Mouse (Mus musculus) liver, embryonic 13.5 days (tissue): ENCODE measurements around the gene Ddah1. TPM values are rescaled to one million over a fixed set of nuclear protein-coding genes. Genes with fewer than 3 reads are reported as not detected.
A peak's percentile ranks its signal among the peaks of the same experiment; 100 is the strongest.

ENCODE experiments used
- ATAC-seq: fragments of 200-750 bp; cut with Nextera tagmentation; 2 replicates; pipeline ENCODE4 v1.8.0; 2017; ENCODE audit warnings: low read depth, mild to moderate bottlenecking, moderate number of reproducible peaks, moderate library complexity
- DNase-seq: peaks from one replicate; pipeline ENCODE4 v3.0.0; 2022
- H3K27ac ChIP-seq: fragments of 300-500 bp; sonication (generic); 2 replicates; pipeline ENCODE4 v1.5.1; 2015; ENCODE audit warnings: moderate library complexity, mild to moderate bottlenecking, inconsistent platforms
- H3K27me3 ChIP-seq: fragments of 300-500 bp; sonication (generic); 2 replicates; pipeline ENCODE4 v1.6.1; 2015; ENCODE audit warnings: mild to moderate bottlenecking, inconsistent platforms
- H3K36me3 ChIP-seq: fragments of 300-500 bp; sonication (generic); 2 replicates; pipeline ENCODE4 v1.6.1; 2015; ENCODE audit warnings: mild to moderate bottlenecking, inconsistent platforms
- H3K4me1 ChIP-seq: fragments of 300-500 bp; sonication (generic); replicated peaks from 2 replicates; pipeline ENCODE4 v1.6.1; 2015; ENCODE audit warnings: inconsistent platforms
- H3K4me2 ChIP-seq: fragments of 300-500 bp; sonication (generic); 2 replicates; pipeline ENCODE4 v1.6.1; 2015; ENCODE audit warnings: inconsistent platforms, mild to moderate bottlenecking, moderate library complexity
- H3K4me3 ChIP-seq: fragments of 300-500 bp; sonication (generic); replicated peaks from 2 replicates; pipeline ENCODE4 v1.5.1; 2015; ENCODE audit warnings: mild to moderate bottlenecking, inconsistent platforms
- H3K9ac ChIP-seq: fragments of 300-500 bp; sonication (generic); 2 replicates; pipeline ENCODE4 v1.6.1; 2015; ENCODE audit warnings: mild to moderate bottlenecking, inconsistent platforms
- H3K9me3 ChIP-seq: fragments of 300-500 bp; sonication (generic); replicated peaks from 2 replicates; pipeline ENCODE4 v1.6.1; 2016; ENCODE audit warnings: inconsistent platforms
- WGBS: fragments of 180-500 bp; shearing (Covaris S2); methylation state at CpG from one replicate; pipeline ENCODE4 v1.1.7; 2015; ENCODE audit not compliant: insufficient replicate concordance; 5-methylcytosine and 5-hydroxymethylcytosine counted together
- polyA plus RNA-seq: library from polyadenylated mRNA; unstranded; fragments of >200 nt; fragmentation: Nextera tagmentation; extraction: Ambion mirVana; gene quantifications from 2 replicates; pipeline ENCODE4 v1.2.1, GENCODE M21; 2015

Gene Ddah1
- polyA plus RNA-seq, 1 experiment from 2014 or later = 39.3 TPM

DNA sequence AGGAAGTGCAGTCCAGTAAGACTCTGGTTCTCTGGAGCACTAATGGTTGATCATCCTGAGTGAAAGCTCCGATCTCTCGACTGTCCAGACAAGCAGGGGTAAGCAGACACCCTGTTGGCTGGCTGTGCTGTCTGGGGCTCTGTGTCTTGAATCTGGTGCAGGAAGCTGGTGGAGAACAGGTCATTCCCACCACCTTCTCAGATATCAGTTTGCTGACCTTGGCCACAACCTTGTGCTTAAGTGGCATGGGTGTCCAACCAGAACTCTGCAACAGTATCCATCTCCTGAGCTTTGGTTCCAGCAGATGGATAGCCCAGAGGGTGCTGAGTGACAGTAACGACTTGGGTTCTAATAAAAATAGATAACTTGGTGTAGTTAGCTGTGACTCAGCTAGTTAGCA, 31.8 kb downstream of the Ddah1 start:
- 61% methylated on average over 3 of the region's 3 CpGs for WGBS
- Histone ChIP-seq H3K27ac (peak overlapping the region; percentile 13; the same call in 1 of the 2 replicates), H3K9me3 (no peaks in the 10 kb centered on the region), H3K9ac (no peak overlapping the region), H3K4me2 (no peak overlapping the region), H3K4me3 (no peak overlapping the region), H3K36me3 (no peaks in the 10 kb centered on the region), H3K27me3 (no peaks in the 10 kb centered on the region), H3K4me1 (peaks cover 15% of the 10 kb centered on the region)
- ATAC-seq (peak; percentile 8; the same call in 1 of the 2 replicates), DNase-seq (no peak)

DNA sequence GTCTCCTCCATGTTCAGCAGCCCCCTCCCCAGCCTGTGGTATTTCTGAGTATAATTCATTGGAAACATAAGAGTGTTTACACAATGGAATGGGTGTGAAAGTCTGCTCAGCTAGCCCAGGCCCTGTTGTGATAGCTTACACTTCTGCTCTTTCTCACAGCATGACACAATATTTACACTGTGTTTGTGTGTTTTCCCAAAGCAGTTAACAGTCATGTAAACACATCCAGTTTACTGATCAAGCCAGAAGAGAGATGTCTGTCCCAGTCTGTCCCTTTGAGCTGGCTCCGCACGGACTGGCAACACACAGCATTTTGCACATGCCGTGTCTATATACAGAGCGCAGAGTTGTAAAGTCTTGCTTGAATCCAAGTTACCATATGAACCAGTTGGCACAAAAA, 32.2 kb downstream of the Ddah1 start:
- H3K27me3 ChIP-seq = no peaks in the 10 kb centered on the region
- 73% methylated on average over 4 of the region's 4 CpGs for WGBS

DNA sequence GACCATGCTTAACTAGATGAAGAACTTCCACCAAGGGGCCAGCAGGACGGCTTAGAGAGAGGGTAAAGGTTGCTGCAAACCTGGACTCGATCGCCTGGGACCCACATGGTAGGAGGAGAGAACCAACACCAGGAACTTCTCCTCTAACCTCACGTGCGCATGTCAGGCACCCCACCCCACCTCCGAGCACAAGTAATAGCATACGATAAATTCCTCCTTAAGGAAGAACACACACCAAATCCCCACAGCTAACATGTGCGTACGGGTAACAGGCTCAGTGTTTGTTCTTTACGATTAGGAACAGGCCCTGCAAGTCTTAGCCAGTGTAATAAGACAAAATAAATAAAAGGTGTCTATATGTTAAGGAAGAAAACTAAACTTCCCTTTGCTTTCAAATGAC, 35.9 kb downstream of the Ddah1 start:
- DNase-seq (no peak), ATAC-seq (no peak)
- Histone ChIP-seq H3K4me3 (no peak overlapping the region), H3K36me3 (no peaks in the 10 kb centered on the region), H3K4me2 (no peak overlapping the region), H3K27me3 (no peaks in the 10 kb centered on the region), H3K9ac (no peak overlapping the region), H3K27ac (no peak overlapping the region), H3K4me1 (peaks cover 37% of the 10 kb centered on the region), H3K9me3 (no peaks in the 10 kb centered on the region)
- 76% methylated on average over 10 of the region's 10 CpGs for WGBS

More for the DNA sequence above, 32.2 kb downstream of the Ddah1 start:
- Histone ChIP-seq H3K9me3 (no peaks in the 10 kb centered on the region), H3K4me2 (no peak overlapping the region), H3K9ac (no peak overlapping the region), H3K4me1 (peaks cover 15% of the 10 kb centered on the region), H3K27ac (peak overlapping the region; percentile 45), H3K4me3 (no peak overlapping the region), H3K36me3 (no peaks in the 10 kb centered on the region)
- DNase-seq (no peak), ATAC-seq (peak; percentile 60)

DNA sequence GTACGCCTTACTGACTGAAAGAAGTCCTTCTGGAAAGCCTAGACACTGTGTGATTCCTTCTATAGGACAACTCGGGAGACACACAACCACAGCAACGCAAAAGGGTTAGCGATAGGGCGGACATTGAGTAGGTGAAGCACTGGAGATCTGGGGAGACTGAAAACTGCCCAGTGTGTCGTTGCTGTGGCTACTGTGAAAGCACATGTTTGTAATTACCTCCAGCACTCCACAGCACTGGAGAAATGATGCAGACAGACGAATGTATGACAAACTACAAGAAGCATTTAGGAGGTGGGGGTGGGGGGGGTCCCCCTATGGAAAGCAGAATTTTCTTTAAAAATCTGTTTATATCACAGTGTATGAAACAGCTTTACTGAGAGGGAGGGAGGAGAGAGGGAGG, 37.4 kb downstream of the Ddah1 start:
- ATAC-seq (no peak), DNase-seq (no peak)
- no peaks in the 10 kb centered on the region for H3K9me3 ChIP-seq
- H3K27me3 ChIP-seq = no peaks in the 10 kb centered on the region
- H3K4me2 ChIP-seq = no peak overlapping the region
- WGBS = 73% methylated on average over 7 of the region's 7 CpGs
- peaks cover 35% of the 10 kb centered on the region for H3K4me1 ChIP-seq
- H3K27ac ChIP-seq = no peak overlapping the region
- H3K4me3 ChIP-seq = no peak overlapping the region
- H3K36me3 ChIP-seq = no peaks in the 10 kb centered on the region
- H3K9ac ChIP-seq = no peak overlapping the region

DNA sequence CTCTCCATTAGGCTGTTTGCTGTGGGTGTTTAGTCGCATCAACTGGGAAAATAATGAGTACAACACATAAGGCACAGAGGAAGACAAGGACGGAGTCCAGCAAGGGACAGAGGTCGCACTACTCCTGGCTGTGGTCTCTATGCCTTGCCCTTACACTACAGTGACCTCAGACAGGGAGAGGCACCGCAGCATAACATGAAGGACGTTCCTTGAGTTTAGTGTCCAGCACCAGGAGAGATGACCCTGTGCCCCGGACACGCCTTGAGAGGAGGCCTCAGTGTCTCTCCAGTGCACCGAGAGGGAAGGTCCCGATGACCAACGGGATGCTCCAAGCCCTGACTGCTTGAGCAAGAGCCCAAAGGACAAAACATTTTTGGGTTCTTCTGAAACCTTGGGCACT, 39.6 kb downstream of the Ddah1 start:
- H3K27me3 ChIP-seq = no peaks in the 10 kb centered on the region
- no peaks in the 10 kb centered on the region for H3K36me3 ChIP-seq
- DNase-seq (no peak), ATAC-seq (peak; percentile 29; the same call in 1 of the 2 replicates)
- peak overlapping the region; percentile 37 for H3K27ac ChIP-seq
- no peak overlapping the region for H3K9ac ChIP-seq
- H3K4me3 ChIP-seq = no peak overlapping the region
- H3K4me2 ChIP-seq = no peak overlapping the region
- peaks cover 38% of the 10 kb centered on the region for H3K4me1 ChIP-seq
- no peaks in the 10 kb centered on the region for H3K9me3 ChIP-seq
- WGBS = 69% methylated on average over 10 of the region's 10 CpGs

DNA sequence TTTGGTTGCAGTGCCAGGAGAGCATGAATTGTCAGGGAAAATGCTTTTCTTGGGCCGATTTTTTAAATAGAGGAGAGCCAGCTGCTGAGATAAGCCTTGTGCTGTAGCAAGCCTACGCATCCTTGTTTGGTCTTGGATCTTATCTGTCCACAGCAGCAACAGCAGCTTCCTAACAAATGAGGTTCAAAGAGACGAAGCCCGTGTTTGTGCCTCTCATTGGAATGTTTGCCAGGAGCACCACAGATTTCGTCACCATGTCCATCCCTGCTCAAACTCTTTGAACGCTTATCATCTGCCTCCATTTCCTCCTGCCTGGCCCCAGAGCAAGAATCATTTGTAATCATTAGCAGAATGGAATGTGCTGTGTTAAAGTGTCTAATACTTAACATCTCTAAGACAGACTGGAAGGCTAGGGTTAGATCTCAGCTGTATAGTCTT, 40.3 kb downstream of the Ddah1 start:
- Histone ChIP-seq H3K9ac (no peak overlapping the region), H3K4me2 (no peak overlapping the region), H3K27me3 (no peaks in the 10 kb centered on the region), H3K4me3 (no peak overlapping the region), H3K36me3 (no peaks in the 10 kb centered on the region), H3K4me1 (peaks cover 38% of the 10 kb centered on the region), H3K9me3 (no peaks in the 10 kb centered on the region), H3K27ac (no peak overlapping the region)
- WGBS = 4% methylated on average over 6 of the region's 6 CpGs
- DNase-seq = no peak
- peak; percentile 73 for ATAC-seq

DNA sequence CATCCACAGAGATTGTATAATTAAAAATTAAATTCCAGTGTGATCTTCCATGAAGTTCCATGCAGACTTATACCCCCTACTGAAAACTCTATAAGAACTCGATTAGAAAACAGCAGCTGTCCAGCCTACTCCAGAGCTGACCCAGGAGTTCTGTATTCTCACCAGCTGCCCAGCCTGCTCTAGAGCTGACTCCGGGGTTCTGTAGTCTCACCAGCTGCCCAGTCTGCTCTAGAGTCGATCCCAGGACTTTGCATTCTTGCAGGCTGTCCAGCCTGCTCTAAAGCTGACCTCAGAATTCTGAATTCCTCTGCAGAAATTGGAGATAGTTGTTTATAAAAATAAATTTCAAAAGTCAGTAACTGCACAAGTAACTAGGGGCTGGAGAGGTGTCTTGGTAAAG, 40.9 kb downstream of the Ddah1 start:
- Histone ChIP-seq H3K4me3 (no peak overlapping the region), H3K36me3 (no peaks in the 10 kb centered on the region), H3K27me3 (no peaks in the 10 kb centered on the region), H3K27ac (peak overlapping the region; percentile 65; the same call in 1 of the 2 replicates), H3K9me3 (no peaks in the 10 kb centered on the region), H3K4me1 (peaks cover 38% of the 10 kb centered on the region), H3K4me2 (no peak overlapping the region), H3K9ac (no peak overlapping the region)
- ATAC-seq (no peak), DNase-seq (no peak)
- WGBS = 48% methylated on average over 3 of the region's 3 CpGs

DNA sequence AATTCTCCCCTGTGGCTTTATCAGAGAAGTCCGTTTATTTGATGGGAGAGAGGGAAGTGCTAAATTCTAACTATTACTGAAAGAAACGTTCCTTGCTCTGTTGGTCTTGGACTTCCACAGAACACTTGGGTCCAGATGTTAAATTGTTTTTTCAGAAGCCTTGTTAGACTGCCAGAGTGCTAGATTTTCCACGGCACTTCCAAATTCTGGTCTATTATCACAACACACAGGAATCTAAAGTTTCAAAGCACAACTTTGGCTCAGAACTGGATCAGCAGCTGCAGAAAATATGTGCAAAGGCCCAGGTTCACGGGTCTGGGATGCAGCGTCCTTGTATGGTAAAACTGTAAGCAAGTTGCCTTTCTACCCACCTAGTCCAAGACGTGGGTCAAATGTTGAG, 43.6 kb downstream of the Ddah1 start:
- peaks cover 33% of the 10 kb centered on the region for H3K4me1 ChIP-seq
- H3K4me3 ChIP-seq = no peak overlapping the region
- no peak overlapping the region for H3K27ac ChIP-seq
- 66% methylated on average over 6 of the region's 6 CpGs for WGBS
- no peaks in the 10 kb centered on the region for H3K27me3 ChIP-seq
- H3K9me3 ChIP-seq = no peaks in the 10 kb centered on the region
- ATAC-seq = no peak
- H3K4me2 ChIP-seq = no peak overlapping the region
- DNase-seq = no peak
- H3K9ac ChIP-seq = no peak overlapping the region
- no peaks in the 10 kb centered on the region for H3K36me3 ChIP-seq

DNA sequence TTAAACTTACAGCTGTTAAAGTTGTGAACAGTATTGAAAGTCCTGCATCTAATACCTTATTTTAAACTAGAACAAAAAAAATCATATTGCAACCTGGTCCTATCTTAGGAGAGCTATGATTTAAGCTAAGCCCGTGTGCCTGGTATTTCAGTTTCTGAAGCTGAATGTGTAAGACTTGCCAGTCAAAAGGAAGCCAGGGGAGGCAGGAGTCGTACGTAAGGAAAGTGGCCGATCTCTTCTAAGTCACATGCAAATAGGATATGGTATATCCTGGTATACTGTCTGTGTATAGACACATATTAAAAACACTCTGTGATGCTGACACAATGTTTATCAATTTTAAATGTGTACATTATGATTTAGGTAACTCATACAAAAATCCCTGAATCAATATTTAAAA, 47.4 kb downstream of the Ddah1 start:
- no peaks in the 10 kb centered on the region for H3K27me3 ChIP-seq
- ATAC-seq = no peak
- 68% methylated on average over 4 of the region's 4 CpGs for WGBS

DNA sequence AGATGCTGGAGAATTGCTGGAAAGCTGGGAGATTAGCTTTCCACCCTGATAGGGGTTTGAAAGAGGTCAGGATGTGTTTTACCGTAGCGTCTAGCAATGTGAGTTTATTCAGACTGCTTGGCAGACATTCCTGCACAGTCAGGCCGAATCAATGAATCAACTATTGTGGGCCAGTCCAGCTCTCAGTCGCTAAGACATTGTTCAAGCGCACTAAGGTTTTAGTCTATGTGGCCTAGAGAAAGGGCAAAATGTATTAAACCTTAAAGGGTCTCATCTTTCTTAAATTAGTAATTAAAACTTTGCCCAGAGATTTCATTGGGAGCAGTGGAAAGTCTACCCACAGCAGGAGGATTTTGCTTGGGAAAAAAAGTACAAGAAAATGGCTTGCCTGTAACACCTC, 48.0 kb downstream of the Ddah1 start:
- no peak for ATAC-seq
- 65% methylated on average over 5 of the region's 5 CpGs for WGBS

More for the DNA sequence above, 47.4 kb downstream of the Ddah1 start:
- H3K27ac ChIP-seq = no peak overlapping the region
- no peaks in the 10 kb centered on the region for H3K36me3 ChIP-seq
- H3K4me3 ChIP-seq = no peak overlapping the region
- H3K4me2 ChIP-seq = no peak overlapping the region
- H3K9me3 ChIP-seq = no peaks in the 10 kb centered on the region
- no peak for DNase-seq
- H3K4me1 ChIP-seq = peaks cover 7% of the 10 kb centered on the region; the same call in 1 of the 2 replicates
- no peak overlapping the region for H3K9ac ChIP-seq

DNA sequence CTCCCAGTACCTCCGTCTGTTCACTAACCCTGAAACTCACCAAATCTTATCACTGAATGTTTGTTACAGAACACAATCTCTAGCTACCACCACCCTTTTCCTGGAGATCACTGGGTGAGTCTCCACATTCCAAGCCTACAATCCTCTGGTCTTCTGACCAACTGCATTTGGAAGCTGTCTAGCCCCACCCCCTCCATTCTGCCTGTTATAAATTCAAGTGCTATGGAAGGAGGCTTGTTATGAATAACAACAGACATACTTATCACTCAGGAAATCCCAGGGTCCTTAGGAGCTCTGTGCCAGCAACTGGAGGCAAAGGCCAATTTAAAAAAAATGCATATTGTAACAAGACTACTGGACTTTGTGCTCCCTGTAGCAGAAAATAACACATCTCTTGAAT, 58.3 kb downstream of the Ddah1 start:
- WGBS = 53% methylated on average over 1 of the region's 1 CpGs
- no peaks in the 10 kb centered on the region for H3K27me3 ChIP-seq
- DNase-seq = no peak
- 0 out of 2 replicates have a peak, but pooled peaks have one; percentile 11 for ATAC-seq
- no peaks in the 10 kb centered on the region for H3K36me3 ChIP-seq
- peaks cover 33% of the 10 kb centered on the region for H3K4me1 ChIP-seq
- no peak overlapping the region for H3K4me3 ChIP-seq
- H3K9me3 ChIP-seq = no peaks in the 10 kb centered on the region
- no peak overlapping the region for H3K27ac ChIP-seq
- no peak overlapping the region for H3K9ac ChIP-seq
- H3K4me2 ChIP-seq = no peak overlapping the region

More for the DNA sequence above, 48.0 kb downstream of the Ddah1 start:
- Histone ChIP-seq H3K4me3 (no peak overlapping the region), H3K9ac (no peak overlapping the region), H3K36me3 (no peaks in the 10 kb centered on the region), H3K4me2 (no peak overlapping the region), H3K4me1 (peaks cover 7% of the 10 kb centered on the region; the same call in 1 of the 2 replicates), H3K27ac (no peak overlapping the region), H3K27me3 (no peaks in the 10 kb centered on the region), H3K9me3 (no peaks in the 10 kb centered on the region)
- DNase-seq = no peak

DNA sequence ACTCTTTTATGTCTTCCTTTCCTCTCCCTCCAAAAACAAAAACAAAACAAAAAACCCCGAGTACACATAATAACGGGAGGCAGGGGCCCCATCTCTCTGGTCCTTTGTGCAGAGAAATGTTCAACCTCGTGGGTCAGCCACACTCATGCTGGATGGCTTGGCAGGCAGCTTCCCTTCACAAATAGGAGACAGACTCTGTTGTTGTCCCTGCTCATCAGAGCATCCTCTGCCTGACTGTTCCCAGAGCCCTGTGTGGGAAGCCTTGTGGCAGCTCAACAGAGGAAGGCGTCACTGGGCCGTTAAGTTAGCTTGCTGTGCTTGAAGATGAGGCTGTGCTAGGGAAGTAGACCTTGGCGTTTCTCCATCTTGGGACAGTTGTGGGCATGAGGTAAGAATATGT, 58.8 kb downstream of the Ddah1 start:
- H3K27me3 ChIP-seq = no peaks in the 10 kb centered on the region
- no peak overlapping the region for H3K4me3 ChIP-seq
- H3K4me1 ChIP-seq = peaks cover 38% of the 10 kb centered on the region
- ATAC-seq (no peak), DNase-seq (no peak)
- no peaks in the 10 kb centered on the region for H3K9me3 ChIP-seq
- H3K4me2 ChIP-seq = no peak overlapping the region
- H3K9ac ChIP-seq = no peak overlapping the region
- no peaks in the 10 kb centered on the region for H3K36me3 ChIP-seq
- H3K27ac ChIP-seq = peak overlapping the region; percentile 6; the same call in 1 of the 2 replicates
- 57% methylated on average over 6 of the region's 6 CpGs for WGBS
